Mouse (Mus musculus) heart, embryonic 14.5 days (tissue): ENCODE data around the gene Tmem138. TPM values are rescaled to one million over a fixed set of nuclear protein-coding genes. Genes with fewer than 3 reads are reported as not detected.
A peak's percentile ranks its signal among the peaks of the same experiment; 100 is the strongest.

Source experiments
- ATAC-seq: fragments of 200-750 bp; cut with Nextera tagmentation; 2 replicates; pipeline ENCODE4 v1.8.0; 2017; ENCODE audit warnings: low read depth, moderate TSS enrichment; ENCODE audit not compliant: insufficient number of reproducible peaks, insufficient read depth, low FRiP score
- H3K27ac ChIP-seq, 2 experiments: fragments of 200-500 bp in 1 of 2; fragments of 300-500 bp in 1 of 2; sonication (generic) in 1 of 2; replicated peaks in 1 of 2; 2 replicates each; pipeline ENCODE4 v1.5.1; 2012 to 2014; ENCODE audit warnings: low read depth in 2 of 2, low read length in 2 of 2, control low read depth in 1 of 2, mild to moderate bottlenecking in 1 of 2, mixed read lengths in 1 of 2; ENCODE audit not compliant: control insufficient read depth in 1 of 2, insufficient read depth in 1 of 2
- H3K27me3 ChIP-seq: fragments of 300-500 bp; sonication (generic); 2 replicates; pipeline ENCODE4 v1.6.1; 2014; ENCODE audit warnings: mild to moderate bottlenecking, low read length, control low read depth; ENCODE audit not compliant: control insufficient read depth, insufficient read depth
- H3K36me3 ChIP-seq: fragments of 300-500 bp; sonication (generic); 2 replicates; pipeline ENCODE4 v1.6.1; 2014; ENCODE audit warnings: mild to moderate bottlenecking, control low read depth, low read length, mixed read lengths; ENCODE audit not compliant: control insufficient read depth, insufficient read depth
- H3K4me1 ChIP-seq, 2 experiments: fragments of 200-500 bp in 1 of 2; fragments of 300-500 bp in 1 of 2; sonication (generic) in 1 of 2; 2 replicates each; pipeline ENCODE4 v1.6.1; 2012 to 2014; ENCODE audit warnings: low read length in 2 of 2, control low read depth in 1 of 2, mixed read lengths in 1 of 2; ENCODE audit not compliant: control insufficient read depth in 2 of 2, insufficient read depth in 2 of 2
- H3K4me2 ChIP-seq: fragments of 300-500 bp; sonication (generic); 2 replicates; pipeline ENCODE4 v1.6.1; 2014; ENCODE audit warnings: mild to moderate bottlenecking, low read length
- H3K4me3 ChIP-seq, 2 experiments: fragments of 200-500 bp in 1 of 2; fragments of 300-500 bp in 1 of 2; sonication (generic) in 1 of 2; 2 replicates each; pipeline ENCODE4 v1.5.1; 2012 to 2014; ENCODE audit warnings: low read length in 2 of 2, mild to moderate bottlenecking in 2 of 2, control low read depth in 1 of 2, low read depth in 1 of 2, moderate library complexity in 1 of 2; ENCODE audit not compliant: control insufficient read depth in 1 of 2, insufficient read depth in 1 of 2
- H3K9ac ChIP-seq: fragments of 300-500 bp; sonication (generic); 2 replicates; pipeline ENCODE4 v1.6.1; 2014; ENCODE audit warnings: mild to moderate bottlenecking, low read length
- H3K9me3 ChIP-seq: fragments of 300-500 bp; sonication (generic); 2 replicates; pipeline ENCODE4 v1.6.1; 2016; ENCODE audit warnings: low read length, control low read depth; ENCODE audit not compliant: control insufficient read depth
- WGBS: fragments of 180-500 bp; shearing (Covaris S2); extraction: QIAGEN DNeasy Blood & Tissue Kit; methylation state at CpG from one replicate; pipeline ENCODE4 v1.1.7; 2014; 5-methylcytosine and 5-hydroxymethylcytosine counted together
- polyA plus RNA-seq: library from polyadenylated mRNA; unstranded; fragments of >200 nt; fragmentation: Nextera tagmentation; extraction: Ambion mirVana; gene quantifications from 2 replicates; pipeline ENCODE4 v1.2.1, GENCODE M21; 2014

Gene Tmem138
- polyA plus RNA-seq, 1 experiment from 2014 or later, result 27.6 TPM

DNA sequence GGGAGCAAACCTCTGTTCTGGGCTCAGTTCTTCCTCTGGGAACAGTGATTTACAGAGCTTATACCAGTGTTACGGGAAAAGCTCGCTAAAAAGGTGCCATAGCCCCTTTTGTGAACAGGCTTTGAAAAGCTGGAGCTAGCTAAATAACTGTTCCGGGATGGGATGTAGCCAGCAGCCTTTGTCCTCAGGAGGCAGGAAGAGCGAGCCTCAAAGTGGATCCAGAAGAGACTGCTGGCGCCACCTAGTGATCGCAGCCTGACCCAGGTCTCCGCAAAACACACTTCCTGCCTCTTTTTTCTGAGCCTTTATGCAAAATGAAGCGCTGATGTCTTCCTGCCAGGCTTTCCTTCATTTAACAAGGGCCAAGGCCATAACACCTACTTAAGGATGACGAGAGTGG, 25.6 kb upstream of the Tmem138 start:
- Histone ChIP-seq H3K4me3 (peak overlapping the region; percentile 20 to 21), H3K9me3 (no peaks in the 10 kb centered on the region), H3K27me3 (no peaks in the 10 kb centered on the region), H3K4me2 (peak overlapping the region; percentile 57), H3K4me1 (peaks cover 13 to 31% of the 10 kb centered on the region in 2 experiments), H3K36me3 (peaks cover 14% of the 10 kb centered on the region), H3K9ac (peak overlapping the region; percentile 70), H3K27ac (peak overlapping the region; percentile 89 to 90)
- WGBS, result 3% methylated on average over 9 of the region's 9 CpGs
- ATAC-seq, result no peak

DNA sequence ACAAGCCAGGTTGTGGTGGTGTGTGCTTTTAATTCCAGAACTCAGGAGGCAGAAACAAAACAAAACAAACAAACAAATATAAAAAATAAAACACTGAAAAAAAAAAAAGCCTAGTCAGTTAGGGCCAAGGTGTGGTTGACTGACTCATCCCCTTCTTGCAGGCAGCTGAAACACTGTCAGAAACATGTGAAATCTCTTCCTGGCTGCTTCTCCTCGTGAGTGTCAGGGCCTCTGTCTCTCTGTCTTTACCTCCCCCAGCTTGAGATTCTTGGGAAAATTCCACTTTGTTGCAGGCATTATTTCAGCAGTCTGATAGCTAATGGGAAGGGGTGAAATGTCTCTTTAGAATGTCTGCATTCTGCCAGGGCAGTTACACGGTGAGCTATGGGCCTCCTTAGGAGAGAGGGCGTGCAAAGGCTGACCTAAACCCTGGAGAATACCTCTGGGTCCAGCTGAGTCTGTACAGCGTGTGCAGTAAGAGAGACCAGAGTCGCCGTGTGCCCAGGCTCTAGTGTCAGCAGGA, 25.1 kb upstream of the Tmem138 start:
- H3K27ac ChIP-seq, result peak overlapping the region; percentile 89 to 90
- ATAC-seq, result no peak
- 11% methylated on average over 6 of the region's 6 CpGs for WGBS
- H3K9ac ChIP-seq, result peak overlapping the region; percentile 70
- no peaks in the 10 kb centered on the region for H3K9me3 ChIP-seq
- H3K36me3 ChIP-seq, result peaks cover 10% of the 10 kb centered on the region
- no peaks in the 10 kb centered on the region for H3K27me3 ChIP-seq
- peak overlapping the region; percentile 20 to 21 for H3K4me3 ChIP-seq
- H3K4me2 ChIP-seq, result peak overlapping the region; percentile 57
- peaks cover 13 to 26% of the 10 kb centered on the region in 2 experiments for H3K4me1 ChIP-seq

DNA sequence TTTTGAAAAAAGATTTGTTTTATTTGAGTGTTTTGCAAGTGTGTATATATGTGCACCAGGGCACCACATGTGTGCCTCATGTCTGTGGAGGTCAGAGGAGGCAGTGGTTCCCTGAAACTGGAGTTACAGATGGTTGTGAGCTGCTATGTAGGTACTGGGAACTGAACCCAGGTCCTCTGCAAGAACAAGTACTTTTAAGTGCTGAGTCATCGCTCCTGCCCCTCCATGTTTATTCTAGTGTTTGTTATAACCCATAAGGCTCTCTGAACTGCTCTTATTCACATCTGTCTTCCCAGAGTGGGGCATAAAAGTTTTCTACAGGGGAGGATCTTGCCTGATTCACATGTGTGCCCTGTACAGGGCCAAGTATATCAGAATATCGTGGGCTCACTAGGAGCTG, 22.5 kb upstream of the Tmem138 start:
- WGBS, result 90% methylated on average over 2 of the region's 2 CpGs
- no peaks in the 10 kb centered on the region for H3K9me3 ChIP-seq
- ATAC-seq, result no peak
- peaks cover 20% of the 10 kb centered on the region; the same call in 1 of the 2 replicates for H3K36me3 ChIP-seq
- no peak overlapping the region for H3K9ac ChIP-seq
- peaks cover 7 to 14% of the 10 kb centered on the region in 2 experiments for H3K4me1 ChIP-seq
- no peaks in the 10 kb centered on the region for H3K27me3 ChIP-seq
- H3K4me2 ChIP-seq, result no peak overlapping the region
- no peak overlapping the region for H3K4me3 ChIP-seq
- no peak overlapping the region for H3K27ac ChIP-seq

DNA sequence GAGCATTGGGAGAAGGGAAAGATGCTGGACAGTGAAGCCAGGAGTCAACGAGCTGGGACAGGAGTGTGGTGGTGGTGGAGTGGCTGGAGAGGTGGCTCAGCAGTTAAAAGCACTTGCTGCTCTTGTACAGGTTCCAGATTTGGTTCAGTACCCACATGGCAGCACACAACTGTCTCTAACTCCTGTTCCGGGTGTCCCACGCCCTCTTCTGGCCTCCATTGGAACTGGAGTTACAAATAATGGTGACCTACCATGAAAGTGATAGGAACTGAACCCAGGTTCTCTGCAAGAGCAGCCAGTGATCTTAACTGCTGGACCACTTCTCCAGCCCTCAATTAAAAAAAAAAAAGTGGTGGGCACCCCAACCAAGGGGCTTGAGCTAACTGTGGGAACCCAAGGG, 21.0 kb upstream of the Tmem138 start:
- ATAC-seq, result no peak
- no peak overlapping the region for H3K4me2 ChIP-seq
- H3K27me3 ChIP-seq, result no peaks in the 10 kb centered on the region
- H3K36me3 ChIP-seq, result peaks cover 32% of the 10 kb centered on the region; the same call in 1 of the 2 replicates
- H3K9ac ChIP-seq, result no peak overlapping the region
- no peak overlapping the region for H3K27ac ChIP-seq
- no peaks in the 10 kb centered on the region for H3K9me3 ChIP-seq
- H3K4me3 ChIP-seq, result no peak overlapping the region
- WGBS, result 40% methylated on average over 3 of the region's 3 CpGs
- peaks cover 6 to 8% of the 10 kb centered on the region in 2 experiments; a peak in 3 of 4 replicates for H3K4me1 ChIP-seq

DNA sequence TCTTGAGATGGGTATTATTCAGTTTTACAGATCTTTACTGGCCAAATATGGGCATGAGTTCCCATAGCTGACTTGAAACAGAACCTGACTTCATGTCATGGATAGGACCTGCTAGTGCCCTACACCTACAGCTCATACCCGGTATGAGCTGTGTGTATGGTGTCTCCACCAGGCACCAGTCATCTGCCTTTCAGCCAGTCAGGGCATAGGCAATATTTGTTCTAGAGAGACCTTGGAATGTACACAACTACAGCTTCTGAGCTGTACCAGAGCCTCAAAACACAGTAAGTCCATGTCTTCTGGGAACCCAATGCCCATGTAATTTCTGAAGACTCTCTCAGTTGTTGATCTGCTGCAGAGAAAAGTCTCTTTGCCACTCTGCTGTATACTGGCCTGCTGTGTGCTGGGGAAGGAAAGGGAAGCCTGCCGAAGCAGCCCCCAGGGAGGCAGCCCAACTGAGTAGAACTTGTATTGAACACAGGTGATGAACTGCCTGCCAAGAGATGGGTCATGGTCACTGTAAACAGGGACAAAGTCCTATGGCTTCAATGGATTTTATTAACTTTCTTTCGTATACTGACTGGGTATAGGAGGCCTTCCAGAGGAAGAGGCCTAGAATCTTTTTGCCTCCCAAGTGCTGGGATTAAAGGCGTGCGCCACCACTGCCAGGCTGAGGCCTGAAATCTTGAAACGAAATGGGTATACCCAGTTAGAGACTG, 14.7 kb upstream of the Tmem138 start:
- H3K36me3 ChIP-seq, result peaks cover 71% of the 10 kb centered on the region
- no peak overlapping the region for H3K27ac ChIP-seq
- WGBS, result 88% methylated on average over 6 of the region's 6 CpGs
- H3K9ac ChIP-seq, result no peak overlapping the region
- no peaks in the 10 kb centered on the region for H3K4me1 ChIP-seq
- H3K4me3 ChIP-seq, result no peak overlapping the region
- no peak for ATAC-seq
- H3K9me3 ChIP-seq, result no peaks in the 10 kb centered on the region
- H3K4me2 ChIP-seq, result no peak overlapping the region
- no peaks in the 10 kb centered on the region for H3K27me3 ChIP-seq

DNA sequence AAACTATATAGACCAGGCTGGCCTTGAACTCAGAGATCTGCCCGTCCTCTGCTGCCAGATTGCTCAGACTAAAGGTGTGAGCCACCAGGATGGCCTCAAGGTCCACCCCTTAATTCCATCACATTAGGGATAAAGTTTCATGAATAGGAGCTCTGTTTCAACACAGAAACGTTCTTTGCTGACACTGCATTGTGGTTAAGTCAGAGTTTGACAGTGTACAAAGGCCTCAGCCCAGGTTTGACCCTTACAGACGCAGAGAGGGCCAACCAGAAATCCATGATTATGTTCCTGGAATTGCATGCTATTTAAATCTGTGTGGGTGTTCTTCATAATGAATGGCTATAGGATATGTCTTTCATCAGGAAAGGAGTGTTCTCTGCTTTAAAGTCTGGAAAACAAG, 13.1 kb upstream of the Tmem138 start:
- ATAC-seq, result no peak
- Histone ChIP-seq H3K4me1 (no peaks in the 10 kb centered on the region), H3K27me3 (no peaks in the 10 kb centered on the region), H3K4me3 (no peak overlapping the region), H3K9ac (no peak overlapping the region), H3K27ac (no peak overlapping the region), H3K36me3 (peaks cover 66% of the 10 kb centered on the region), H3K4me2 (no peak overlapping the region), H3K9me3 (no peaks in the 10 kb centered on the region)
- WGBS, result 75% methylated on average over 3 of the region's 3 CpGs

DNA sequence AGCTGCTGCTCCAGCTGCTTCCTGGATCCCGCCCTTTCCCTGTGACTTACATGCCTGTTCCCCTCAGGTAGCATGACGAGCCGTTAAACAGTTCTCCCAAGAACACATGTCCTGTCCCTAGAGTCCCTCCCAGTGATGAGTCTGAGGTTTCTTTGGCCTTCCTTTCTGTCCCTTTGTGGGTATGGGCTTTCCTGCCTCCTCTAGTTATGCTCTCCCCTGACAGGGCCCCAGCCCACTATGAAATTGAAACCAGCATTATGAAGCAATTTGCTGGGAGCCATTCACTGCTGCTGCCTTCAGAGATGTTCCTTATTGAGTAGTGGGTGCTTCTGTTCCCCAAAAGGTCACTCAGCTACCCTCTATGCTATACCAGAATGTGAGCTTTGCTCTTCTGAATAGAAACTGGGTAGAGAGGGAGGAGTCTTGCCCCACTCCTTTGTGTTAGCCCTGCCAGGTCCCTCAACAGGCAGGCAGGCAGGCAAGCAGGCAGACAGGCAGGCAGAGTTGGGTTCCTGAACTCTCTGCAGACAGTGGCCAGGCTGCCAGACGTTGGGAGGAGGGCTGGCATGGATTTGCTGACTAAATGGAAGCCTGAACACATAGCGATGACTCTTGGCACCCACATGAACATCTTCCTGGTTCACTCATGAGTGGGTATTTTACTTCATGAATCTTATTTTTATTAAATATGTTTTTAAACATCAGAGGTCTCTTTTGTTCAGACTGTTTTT, 12.1 kb upstream of the Tmem138 start:
- ATAC-seq, result no peak
- peaks cover 60% of the 10 kb centered on the region for H3K36me3 ChIP-seq
- WGBS, result 78% methylated on average over 5 of the region's 5 CpGs

More for the DNA sequence above, 12.1 kb upstream of the Tmem138 start:
- H3K27ac ChIP-seq, result no peak overlapping the region
- no peak overlapping the region for H3K4me2 ChIP-seq
- H3K4me3 ChIP-seq, result no peak overlapping the region
- no peaks in the 10 kb centered on the region for H3K9me3 ChIP-seq
- H3K27me3 ChIP-seq, result no peaks in the 10 kb centered on the region
- H3K4me1 ChIP-seq, result no peaks in the 10 kb centered on the region
- H3K9ac ChIP-seq, result no peak overlapping the region
